Mouse (Mus musculus) midbrain, embryonic 10.5 days (tissue): ENCODE data around the gene Btbd16. TPM values are rescaled to one million over a fixed set of nuclear protein-coding genes. Genes with fewer than 3 reads are reported as not detected.

Source experiments
- DNase-seq: peaks from one replicate; pipeline ENCODE4 v3.0.0-alpha.2; 2017; ENCODE audit warnings: low spot score
- H3K27ac ChIP-seq: fragments of 300-500 bp; sonication (generic); replicated peaks from 2 replicates; pipeline ENCODE4 v1.5.1; 2016; ENCODE audit warnings: mild to moderate bottlenecking
- H3K27me3 ChIP-seq: fragments of 300-500 bp; sonication (generic); 2 replicates; pipeline ENCODE4 v1.6.1; 2016; ENCODE audit warnings: low read depth, mild to moderate bottlenecking; ENCODE audit not compliant: poor library complexity, severe bottlenecking
- H3K36me3 ChIP-seq: fragments of 300-500 bp; sonication (generic); 2 replicates; pipeline ENCODE4 v1.6.1; 2016; ENCODE audit warnings: mild to moderate bottlenecking, moderate library complexity
- H3K4me1 ChIP-seq: fragments of 300-500 bp; sonication (generic); 2 replicates; pipeline ENCODE4 v1.6.1; 2016
- H3K4me3 ChIP-seq: fragments of 300-500 bp; sonication (generic); 2 replicates; pipeline ENCODE4 v1.5.1; 2016; ENCODE audit warnings: mild to moderate bottlenecking, moderate library complexity
- H3K9me3 ChIP-seq: fragments of 300-500 bp; sonication (generic); replicated peaks from 2 replicates; pipeline ENCODE4 v1.6.1; 2016; ENCODE audit warnings: mild to moderate bottlenecking
- WGBS: fragments of 180-500 bp; shearing (Covaris S2); methylation state at CpG from one replicate; pipeline ENCODE4 v1.1.7; 2016; 5-methylcytosine and 5-hydroxymethylcytosine counted together
- polyA plus RNA-seq: library from polyadenylated mRNA; unstranded; fragments of >200 nt; fragmentation: Nextera tagmentation; extraction: Ambion mirVana; gene quantifications from 2 replicates; pipeline ENCODE4 v1.2.1, GENCODE M21; 2016

Btbd16 gene
- polyA plus RNA-seq, 1 experiment from 2014 or later = not detected

DNA sequence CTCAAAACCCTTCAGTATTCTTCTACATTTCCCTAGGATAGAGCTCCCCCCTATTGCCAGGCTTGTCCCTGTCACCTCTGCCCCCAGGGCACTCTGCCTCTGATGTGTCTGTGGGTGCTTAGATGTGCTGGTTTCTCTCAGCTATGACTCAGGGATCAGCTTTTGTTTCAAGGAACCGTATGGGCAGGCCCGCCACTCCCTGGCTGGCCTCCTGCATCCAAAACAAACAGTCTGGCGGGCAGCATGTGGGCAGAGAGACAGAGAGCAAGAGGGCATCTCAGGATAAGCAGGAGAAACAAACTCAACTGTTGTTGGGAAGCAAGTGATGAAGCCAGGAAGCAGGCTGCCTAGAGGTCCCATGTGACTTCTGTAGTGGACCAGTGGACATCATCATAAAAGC is 81.8 kb downstream of the Btbd16 start:
- Histone ChIP-seq H3K4me1 (peaks cover 53% of the 10 kb centered on the region), H3K27ac (peak overlapping the region; percentile 2), H3K9me3 (no peaks in the 10 kb centered on the region), H3K36me3 (no peaks in the 10 kb centered on the region), H3K27me3 (peaks cover 12% of the 10 kb centered on the region; the same call in 1 of the 2 replicates), H3K4me3 (no peak overlapping the region)
- 42% methylated on average over 3 of the region's 3 CpGs for WGBS
- DNase-seq = no peak

DNA sequence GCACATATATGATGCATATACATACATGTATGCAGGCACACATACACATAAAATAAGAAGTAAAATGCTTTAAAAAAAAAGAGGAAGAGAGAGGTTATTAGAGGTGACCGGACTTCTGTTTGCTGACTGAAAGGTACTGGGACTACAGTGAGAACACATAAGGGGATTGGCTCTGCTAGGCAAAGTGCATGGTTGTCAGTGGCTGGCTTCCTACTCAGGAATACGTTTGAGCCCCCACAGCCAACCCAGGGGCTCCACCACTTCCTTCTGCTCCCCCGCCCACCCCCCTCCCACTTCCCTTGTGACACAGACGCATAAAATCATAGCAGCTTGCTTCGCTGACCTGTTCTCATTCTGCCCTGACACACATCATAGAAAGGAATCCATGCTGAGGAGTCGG is 84.1 kb downstream of the Btbd16 start:
- WGBS = 86% methylated on average over 6 of the region's 6 CpGs
- Histone ChIP-seq H3K27me3 (peaks cover 33% of the 10 kb centered on the region), H3K4me1 (peaks cover 73% of the 10 kb centered on the region), H3K27ac (no peak overlapping the region), H3K36me3 (no peaks in the 10 kb centered on the region), H3K9me3 (no peaks in the 10 kb centered on the region), H3K4me3 (no peak overlapping the region)
- no peak for DNase-seq

DNA sequence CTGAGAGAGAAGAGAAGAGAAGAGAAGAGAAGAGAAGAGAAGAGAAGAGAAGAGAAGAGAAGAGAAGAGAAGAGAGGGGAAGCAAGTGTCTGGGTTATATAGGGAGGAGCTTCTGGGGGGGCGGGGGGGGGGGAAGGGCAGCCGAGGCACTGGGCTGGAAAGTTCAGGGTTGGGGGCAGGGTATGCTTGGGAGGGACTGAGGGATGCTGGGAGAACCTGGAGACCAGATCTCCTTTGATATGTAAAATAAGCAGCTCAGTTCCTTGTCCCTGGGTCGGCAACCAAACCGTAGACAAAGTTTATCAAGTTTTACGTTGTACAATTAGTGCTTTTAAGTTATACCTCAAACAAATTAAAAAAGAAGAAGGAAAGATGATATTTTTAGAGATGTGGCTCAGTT is 86.1 kb downstream of the Btbd16 start:
- WGBS = 20% methylated on average over 5 of the region's 5 CpGs
- Histone ChIP-seq H3K9me3 (no peaks in the 10 kb centered on the region), H3K27ac (peak overlapping the region; percentile 86), H3K27me3 (peaks cover 44% of the 10 kb centered on the region), H3K36me3 (no peaks in the 10 kb centered on the region), H3K4me3 (no peak overlapping the region), H3K4me1 (peaks cover 59% of the 10 kb centered on the region)
- peak; percentile 34 for DNase-seq

DNA sequence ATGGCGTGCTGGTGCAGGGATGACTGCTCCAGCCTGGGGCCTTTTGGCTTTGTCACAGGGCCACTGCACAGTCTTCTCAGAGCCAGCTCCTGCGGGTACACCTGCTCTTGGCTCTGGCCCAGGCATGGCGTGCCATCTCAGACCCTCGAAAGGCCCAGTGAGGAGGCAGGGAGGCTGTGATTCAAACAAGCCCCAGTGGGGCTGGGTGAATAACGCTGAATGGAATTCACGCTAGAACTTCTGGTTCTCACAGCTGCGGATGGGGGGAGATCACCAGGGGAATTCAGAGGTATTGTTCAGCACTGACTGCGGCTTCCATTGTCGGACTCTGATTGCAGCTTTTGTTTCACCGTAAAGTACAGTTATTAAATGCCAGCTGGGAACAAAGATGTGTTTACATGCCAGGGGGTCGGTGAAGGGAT is 86.9 kb downstream of the Btbd16 start:
- H3K4me3 ChIP-seq = no peak overlapping the region
- peak; percentile 28 for DNase-seq
- no peaks in the 10 kb centered on the region for H3K9me3 ChIP-seq
- H3K27ac ChIP-seq = peak overlapping the region; percentile 86
- peaks cover 59% of the 10 kb centered on the region for H3K4me1 ChIP-seq
- no peaks in the 10 kb centered on the region for H3K36me3 ChIP-seq
- H3K27me3 ChIP-seq = peaks cover 46% of the 10 kb centered on the region
- 26% methylated on average over 11 of the region's 11 CpGs for WGBS

DNA sequence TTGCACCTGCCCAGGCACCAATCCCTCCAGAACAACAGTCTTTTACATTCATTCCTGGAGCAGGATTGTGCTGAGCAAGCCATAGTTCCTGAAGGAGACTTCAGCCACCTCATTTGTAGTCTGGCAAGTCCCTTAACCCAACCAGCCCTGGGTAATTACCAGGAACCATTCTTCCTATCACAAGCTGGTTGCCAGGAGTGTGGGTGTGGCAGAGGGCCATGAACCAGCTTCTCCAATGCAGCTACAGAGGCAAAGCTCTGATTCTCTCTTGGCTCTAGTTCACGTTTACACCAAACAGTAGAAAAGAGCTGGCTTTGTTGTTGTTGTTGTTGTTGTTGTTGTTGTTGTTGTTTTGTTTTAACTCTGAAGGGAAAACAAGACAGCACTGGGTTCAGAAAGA is 88.6 kb downstream of the Btbd16 start:
- no peak overlapping the region for H3K4me3 ChIP-seq
- no peaks in the 10 kb centered on the region for H3K9me3 ChIP-seq
- 0 out of 2 replicates have a peak overlapping the region, but pooled peaks have one; percentile 0 for H3K27ac ChIP-seq
- peaks cover 69% of the 10 kb centered on the region for H3K4me1 ChIP-seq
- peaks cover 41% of the 10 kb centered on the region for H3K27me3 ChIP-seq
- no peak for DNase-seq
- no peaks in the 10 kb centered on the region for H3K36me3 ChIP-seq
- 58% methylated on average over 1 of the region's 1 CpGs for WGBS

DNA sequence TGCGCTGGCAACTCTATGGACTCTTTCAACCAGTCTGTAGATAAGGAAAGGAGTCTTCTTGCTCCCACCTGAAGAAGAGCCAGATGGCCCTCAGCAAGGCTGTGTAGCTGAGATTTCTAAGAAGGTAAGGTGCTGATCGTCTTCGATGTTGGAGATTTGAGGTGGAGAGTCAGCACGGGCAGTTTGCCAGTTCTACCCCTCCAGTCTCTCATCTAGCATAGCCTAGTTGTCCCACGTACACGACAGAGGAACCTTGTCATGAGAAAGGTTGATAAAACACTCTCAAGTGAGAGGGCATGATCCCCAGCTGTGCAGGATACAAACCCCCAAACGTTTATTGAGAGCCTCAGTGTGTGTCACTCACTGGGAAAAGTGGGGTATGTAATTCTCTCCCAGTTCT is 90.8 kb downstream of the Btbd16 start:
- DNase-seq = no peak
- peaks cover 34% of the 10 kb centered on the region for H3K27me3 ChIP-seq
- H3K36me3 ChIP-seq = no peaks in the 10 kb centered on the region
- H3K9me3 ChIP-seq = no peaks in the 10 kb centered on the region
- WGBS = 82% methylated on average over 7 of the region's 7 CpGs
- no peak overlapping the region for H3K27ac ChIP-seq
- no peak overlapping the region for H3K4me3 ChIP-seq
- H3K4me1 ChIP-seq = peaks cover 65% of the 10 kb centered on the region

DNA sequence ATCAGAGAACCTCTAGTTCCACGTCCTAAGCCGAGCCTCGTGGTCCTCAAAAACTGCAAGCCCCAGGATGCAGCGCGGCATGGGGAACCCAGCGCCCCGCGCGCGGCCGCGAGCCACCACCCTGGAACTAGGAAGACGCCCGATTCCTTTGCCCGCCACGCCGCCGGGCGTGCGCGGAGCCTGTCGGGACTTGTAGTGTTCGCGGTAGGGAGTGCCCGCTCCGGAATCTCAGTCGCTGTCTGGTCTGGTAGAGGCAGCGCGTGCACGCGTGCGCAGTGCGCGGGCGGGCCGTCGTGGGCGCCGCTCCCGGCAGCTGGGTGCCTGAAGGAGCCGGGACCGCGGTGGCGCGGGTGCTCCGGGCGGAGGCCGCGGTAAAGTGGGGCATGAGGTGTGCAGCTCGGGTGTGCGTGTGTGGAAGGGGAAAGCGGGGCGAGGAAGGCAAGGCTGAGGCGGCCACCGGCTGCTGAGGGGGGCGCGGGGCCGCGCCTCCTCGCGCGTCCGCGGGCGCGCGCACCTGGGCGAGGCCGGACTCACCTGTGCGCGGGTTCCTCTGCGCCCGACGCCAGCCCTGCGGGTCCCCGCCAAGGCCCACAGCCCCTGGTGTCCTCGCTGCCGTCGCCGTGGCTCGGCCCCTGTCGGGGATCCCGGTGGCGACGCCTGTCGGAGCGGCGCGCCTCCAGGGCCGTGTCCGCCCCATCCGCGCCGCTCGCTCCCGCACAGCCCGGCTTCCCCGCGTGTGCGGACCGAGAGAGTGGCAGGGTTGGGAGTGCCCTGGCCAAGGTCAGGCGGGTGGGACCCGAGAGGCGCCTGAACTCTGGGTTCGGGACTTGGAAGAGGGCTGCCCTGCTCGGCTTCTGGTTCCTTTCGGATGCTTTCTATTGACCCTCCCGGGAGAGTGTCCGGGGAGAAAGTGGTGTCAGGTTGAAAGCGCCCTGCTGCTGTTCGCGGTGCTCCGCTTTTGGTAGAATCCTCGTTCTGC is 92.0 kb downstream of the Btbd16 start, which contains the start of gene Plekha1:
Gene Plekha1, plus strand, starts transcription at position 144 of the 979 bp plus-strand sequence.
- Histone ChIP-seq H3K36me3 (no peaks in the 10 kb centered on the region), H3K27me3 (peaks cover 33% of the 10 kb centered on the region), H3K4me3 (peak within 1 kb of the TSS; percentile 90), H3K9me3 (no peaks in the 10 kb centered on the region), H3K27ac (peak within 1 kb of the TSS; percentile 96), H3K4me1 (peaks cover 60% of the 10 kb centered on the region)
- peak; percentile 97 for DNase-seq
- WGBS = under 1% methylated on average over 112 of the region's 114 CpGs

DNA sequence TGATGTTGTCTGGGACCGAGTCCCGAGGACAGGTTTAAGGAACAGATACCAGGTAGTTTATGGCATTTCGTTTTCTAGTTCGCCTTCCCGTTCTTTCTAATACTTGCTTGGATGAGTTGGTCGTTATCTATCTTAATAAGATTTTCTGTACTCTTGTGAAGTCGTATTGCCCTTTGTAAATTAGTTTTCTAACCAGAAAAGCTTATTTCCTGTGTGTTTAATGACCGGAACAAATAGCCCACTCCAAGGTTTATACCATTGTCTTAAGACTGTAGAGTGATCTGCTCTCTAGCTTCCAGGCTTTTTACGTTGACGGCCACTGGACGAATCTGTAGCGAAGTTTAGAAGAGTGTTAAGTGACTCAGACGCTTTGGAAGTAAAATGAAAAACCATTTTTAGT is 92.8 kb downstream of the Btbd16 start:
- Histone ChIP-seq H3K9me3 (no peaks in the 10 kb centered on the region), H3K27ac (peak overlapping the region; percentile 96), H3K4me3 (peak overlapping the region; percentile 90), H3K36me3 (no peaks in the 10 kb centered on the region), H3K4me1 (peaks cover 53% of the 10 kb centered on the region), H3K27me3 (peaks cover 26% of the 10 kb centered on the region)
- DNase-seq = no peak
- WGBS = 1% methylated on average over 13 of the region's 13 CpGs

DNA sequence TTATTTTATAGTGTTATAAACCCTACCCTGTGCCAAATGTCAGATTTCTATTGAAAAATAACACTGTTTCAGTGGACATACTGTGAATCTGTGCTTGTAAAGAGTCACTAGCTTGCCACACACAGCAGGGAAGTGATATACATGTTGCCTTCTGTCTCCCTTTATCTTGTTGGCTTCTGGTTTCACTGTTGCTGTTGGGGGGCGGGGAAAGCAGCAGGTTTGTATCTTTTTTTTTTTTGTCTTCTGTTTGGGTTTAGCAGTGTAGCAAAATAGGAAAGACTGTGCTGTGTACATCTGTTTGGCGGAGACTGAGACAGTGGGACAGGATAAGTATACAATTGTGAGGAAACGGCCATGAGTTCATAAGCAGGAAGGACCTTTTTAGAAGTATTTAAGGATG is 93.4 kb downstream of the Btbd16 start:
- Histone ChIP-seq H3K4me3 (peak overlapping the region; percentile 90), H3K4me1 (peaks cover 47% of the 10 kb centered on the region), H3K36me3 (peaks cover under 1% of the 10 kb centered on the region; the same call in 1 of the 2 replicates), H3K9me3 (no peaks in the 10 kb centered on the region), H3K27ac (no peak overlapping the region), H3K27me3 (peaks cover 20% of the 10 kb centered on the region; the same call in 1 of the 2 replicates)
- no peak for DNase-seq
- 48% methylated on average over 3 of the region's 3 CpGs for WGBS

Other genes starting within 250 kb of the Btbd16 start
- gene Nsmce4a, start 201.0 kb upstream of the Btbd16 start, polyA plus RNA-seq = 180 and 203 TPM in 2 replicates
- 40.9 and 47.7 TPM in 2 replicates for gene Tacc2, start 196.6 kb upstream of the Btbd16 start, polyA plus RNA-seq
- 49.9 and 50.9 TPM in 2 replicates for gene Plekha1, start 91.7 kb downstream of the Btbd16 start, polyA plus RNA-seq
- gene Htra1, start 162.0 kb downstream of the Btbd16 start, polyA plus RNA-seq = 2.1 and 3.1 TPM in 2 replicates